Mouse (Mus musculus): ENCODE results near the gene Auts2.

Gene Auts2

DNA sequence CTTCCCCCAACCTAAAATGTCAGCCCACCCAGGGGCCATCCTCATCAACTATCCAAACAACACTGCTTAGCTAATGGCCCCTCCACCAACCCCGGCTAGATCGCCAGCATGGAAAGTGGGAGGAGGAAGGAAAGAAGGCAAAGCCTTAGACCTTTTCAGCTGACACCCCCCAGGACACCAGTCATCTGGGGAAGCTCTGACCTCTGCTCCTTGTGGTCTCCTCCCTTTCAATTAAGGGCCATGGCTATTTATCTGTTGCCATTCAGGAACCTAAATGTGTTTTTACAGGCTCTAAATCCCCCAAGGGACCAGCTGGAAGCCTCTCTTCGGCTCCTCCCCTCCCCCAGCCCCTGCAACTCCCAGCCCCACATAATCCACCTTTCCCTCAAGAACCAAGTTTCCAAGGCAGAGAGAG is 42.3 kb downstream of the Auts2 start:
- no peak for DNase-seq (ENCODE audit: low spot score in 2 of 2)

DNA sequence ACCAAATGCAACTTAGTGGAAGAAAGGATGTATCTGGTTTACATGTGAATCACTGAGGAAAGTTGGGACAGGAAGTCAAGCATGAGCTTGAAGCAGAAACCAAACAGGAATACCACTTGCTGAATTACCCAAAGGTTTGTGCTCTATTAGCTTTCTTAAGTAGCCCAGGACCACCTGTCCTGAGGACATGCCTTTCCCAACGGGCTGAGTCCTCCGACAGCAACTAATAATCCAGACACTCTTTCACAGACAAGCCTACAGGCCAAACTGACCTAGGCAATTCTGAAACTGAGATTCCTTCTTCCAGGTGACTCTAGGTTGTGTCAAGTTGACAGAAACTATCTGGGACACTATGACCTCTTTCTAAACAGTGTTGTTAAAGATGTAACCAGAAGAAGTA is 44.2 kb downstream of the Auts2 start:
- DNase-seq (ENCODE audit: low spot score in 2 of 2): no peak

DNA sequence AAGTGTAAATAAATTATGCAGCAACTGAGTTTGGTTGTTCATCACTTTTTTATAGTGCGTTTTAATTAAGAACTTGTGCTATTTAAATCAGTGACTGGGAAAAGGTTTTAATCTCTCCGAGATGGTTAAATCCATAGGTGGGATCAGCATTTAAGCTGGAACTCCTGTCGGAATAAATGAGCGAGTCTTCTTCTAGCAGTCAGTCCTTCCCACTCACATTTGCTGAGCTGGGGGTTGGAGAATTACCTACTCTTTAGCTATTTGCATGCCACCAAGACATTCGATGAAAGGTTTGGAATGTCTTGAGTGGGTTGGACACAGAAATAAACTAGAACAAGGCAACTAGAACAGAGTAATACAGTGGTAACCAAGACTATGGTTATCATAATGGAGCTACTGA is 45.1 kb downstream of the Auts2 start:
- DNase-seq (ENCODE audit: low spot score in 2 of 2): no peak

DNA sequence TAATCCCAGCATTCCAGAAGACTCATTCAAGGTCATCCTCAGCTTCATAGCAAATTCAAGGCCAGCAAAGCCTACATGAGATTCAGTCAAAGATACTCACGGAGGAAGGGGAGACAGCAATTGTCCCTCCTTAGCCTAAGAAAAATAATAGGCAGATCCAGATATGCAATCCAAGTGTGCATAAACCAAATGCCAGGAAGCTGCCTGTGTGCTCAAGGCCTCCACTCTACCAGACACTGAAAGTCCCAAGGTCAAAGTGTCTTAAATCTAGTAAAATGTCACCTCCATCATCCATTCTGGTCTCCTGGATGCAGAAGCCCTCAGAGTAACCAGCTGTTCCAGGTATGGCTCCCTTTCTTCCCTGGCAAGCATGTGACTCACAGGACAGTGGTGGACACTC is 50.4 kb downstream of the Auts2 start:
- DNase-seq (ENCODE audit: low spot score in 2 of 2): no peak

DNA sequence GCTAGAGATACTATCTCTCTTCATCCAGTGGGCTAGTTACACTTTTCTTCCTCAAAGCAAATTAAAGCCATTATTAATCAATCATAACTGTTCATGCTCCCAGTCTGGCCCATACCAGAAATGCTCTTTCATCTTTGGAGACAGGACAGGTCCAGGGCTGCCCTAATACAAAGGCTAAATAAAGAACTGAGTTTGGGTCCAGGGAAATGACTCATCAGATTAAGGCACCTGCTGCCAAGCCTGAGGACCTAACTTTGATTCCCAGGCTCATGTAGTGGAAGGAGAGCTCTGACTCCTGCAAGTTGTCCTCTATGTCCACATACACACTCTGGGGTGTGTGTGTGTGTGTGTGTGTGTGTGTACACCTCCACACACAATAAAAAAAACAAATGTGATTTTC is 51.1 kb downstream of the Auts2 start:
- no peak for DNase-seq (ENCODE audit: low spot score in 2 of 2)

DNA sequence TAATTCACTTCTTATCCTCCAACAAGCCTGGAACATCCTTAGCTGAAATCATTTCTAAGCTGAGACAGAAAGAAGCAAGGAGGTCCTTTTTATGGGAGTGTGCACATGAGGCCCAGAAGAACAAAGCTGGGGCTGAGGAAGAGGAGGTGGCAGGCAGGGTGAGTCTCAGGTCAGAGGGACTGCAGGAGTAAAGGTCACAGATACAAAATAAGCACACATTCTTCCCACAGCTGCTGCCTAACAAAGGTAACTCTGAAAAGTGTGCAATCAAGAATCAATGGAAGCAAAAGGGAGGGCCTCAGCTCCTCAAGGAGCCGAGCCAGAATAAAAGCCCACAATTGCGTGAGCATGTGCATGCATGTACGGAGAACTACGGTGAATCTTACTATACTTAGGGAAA is 51.6 kb downstream of the Auts2 start:
- DNase-seq (ENCODE audit: low spot score in 2 of 2): no peak

DNA sequence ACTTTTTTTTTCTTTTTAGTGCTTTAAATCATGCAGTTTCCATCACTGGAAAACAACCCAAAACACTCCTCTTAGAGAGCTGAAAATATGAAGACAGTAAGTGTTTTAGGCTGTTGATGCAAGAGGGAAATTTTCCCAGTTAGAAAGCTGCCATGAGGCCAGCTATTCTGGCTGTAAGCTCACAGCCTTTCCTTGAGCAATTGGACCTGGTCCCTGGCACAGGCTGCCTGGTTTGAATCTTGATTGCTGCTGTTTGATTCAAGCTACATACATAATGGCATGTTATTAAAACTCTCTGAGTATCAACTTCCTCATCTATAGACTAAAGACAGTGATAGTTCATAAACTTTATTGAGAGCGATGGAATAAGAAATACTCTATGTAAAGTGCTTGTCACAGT is 52.8 kb downstream of the Auts2 start:
- no peak for DNase-seq (ENCODE audit: low spot score in 2 of 2)

DNA sequence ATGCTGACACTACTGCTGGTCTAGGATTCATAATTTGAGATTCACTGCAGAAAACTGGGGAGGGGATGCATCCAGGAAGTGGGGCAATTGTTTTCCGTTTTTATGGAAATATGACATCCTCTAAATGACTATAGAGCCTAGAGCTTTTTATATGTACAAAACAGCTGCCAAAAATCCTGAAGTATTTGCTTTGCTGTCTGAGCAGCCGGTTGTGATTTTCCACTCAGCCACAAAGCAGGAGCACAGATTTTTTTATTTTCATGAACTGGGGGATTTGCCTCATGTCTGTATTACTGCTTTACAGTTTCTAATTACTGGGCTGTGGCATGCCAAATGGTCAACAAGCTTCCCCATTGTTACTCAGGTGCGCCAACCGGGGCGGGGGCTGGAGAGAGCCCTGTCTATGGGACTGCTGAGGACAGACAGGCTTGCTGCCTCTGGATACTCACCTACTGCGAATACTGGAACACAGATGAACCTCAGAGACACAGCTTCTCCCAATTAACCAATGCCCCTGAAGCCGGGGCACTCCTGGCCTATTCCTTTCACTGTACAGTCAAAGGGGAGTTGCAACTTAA is 53.3 kb downstream of the Auts2 start:
- no peak for DNase-seq (ENCODE audit: low spot score in 2 of 2)

DNA sequence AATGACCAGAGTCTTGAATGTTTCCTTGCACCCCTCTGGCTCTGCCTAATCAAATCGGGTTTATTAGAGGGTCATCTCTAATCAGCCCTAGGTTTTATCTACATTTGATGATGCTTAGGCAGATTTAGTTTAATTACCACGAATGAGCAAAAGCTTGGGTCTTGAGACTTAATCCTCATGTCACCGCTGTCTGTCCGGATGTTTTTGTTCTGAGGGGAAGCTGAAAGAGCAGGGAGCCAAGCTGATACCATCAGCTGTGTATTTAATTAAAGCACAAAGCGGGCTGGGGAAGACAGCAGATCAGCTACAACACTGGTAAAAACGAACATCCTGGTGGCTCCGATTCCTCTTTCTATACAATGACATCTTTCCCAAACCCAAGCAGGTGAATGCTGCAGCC is 56.3 kb downstream of the Auts2 start:
- no peak for DNase-seq (ENCODE audit: low spot score in 2 of 2)

DNA sequence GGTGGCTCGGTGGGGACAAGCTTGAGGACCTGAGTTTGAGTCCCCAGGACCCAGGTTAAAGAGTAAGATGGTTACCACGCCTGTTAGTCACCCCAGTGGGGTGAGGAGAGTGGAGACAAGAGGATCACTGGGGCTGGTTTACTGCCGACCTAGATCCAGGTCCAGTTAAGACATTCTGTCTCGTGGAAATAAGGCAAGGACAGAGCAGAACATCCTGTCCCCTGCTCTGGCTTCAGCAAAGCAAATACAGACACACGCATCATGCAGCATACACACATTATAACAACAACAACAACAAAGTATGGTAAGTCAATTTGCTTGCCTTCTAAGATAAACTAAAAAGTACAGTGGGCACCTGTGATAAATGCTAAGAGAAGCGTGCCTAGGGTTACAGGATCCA is 57.1 kb downstream of the Auts2 start:
- DNase-seq (ENCODE audit: low spot score in 2 of 2): no peak

DNA sequence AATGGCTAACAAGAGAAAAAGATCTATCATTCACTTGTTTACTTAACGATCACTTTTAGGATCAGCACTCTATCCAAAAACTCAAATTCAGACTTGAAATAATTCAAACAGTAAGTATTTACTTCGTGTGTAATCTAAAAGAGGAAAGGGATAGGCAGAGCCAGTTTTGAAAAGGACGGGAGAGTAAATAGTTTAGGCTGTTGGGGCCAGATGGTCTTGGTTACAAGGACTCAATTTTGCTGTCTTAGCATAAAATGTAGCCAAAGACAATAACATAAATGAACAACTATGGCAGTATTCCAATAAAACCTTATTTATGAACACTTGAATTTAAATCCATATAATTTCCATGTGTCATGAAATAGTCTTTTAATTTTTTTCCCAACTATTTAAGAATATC is 57.7 kb downstream of the Auts2 start:
- no peak for DNase-seq (ENCODE audit: low spot score in 2 of 2)

DNA sequence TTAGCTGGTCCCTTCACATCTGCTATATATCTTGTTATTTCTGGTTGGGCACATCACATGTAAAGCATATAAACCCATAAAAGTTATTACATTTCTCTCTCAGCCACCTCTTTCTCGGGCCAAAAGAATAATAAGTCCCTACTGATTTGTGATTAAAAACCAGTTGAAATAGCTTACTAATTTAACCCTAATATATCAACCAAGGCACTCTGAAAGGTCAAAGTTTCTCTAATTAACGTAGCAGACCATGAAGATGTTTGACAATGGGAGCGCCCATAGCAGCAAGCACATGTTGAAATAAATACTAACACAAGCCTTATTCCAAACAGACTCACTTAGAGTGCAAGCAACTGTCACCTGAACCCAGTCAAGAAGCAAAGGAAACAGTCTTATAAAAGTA is 61.7 kb downstream of the Auts2 start:
- DNase-seq (ENCODE audit: low spot score in 2 of 2): no peak

DNA sequence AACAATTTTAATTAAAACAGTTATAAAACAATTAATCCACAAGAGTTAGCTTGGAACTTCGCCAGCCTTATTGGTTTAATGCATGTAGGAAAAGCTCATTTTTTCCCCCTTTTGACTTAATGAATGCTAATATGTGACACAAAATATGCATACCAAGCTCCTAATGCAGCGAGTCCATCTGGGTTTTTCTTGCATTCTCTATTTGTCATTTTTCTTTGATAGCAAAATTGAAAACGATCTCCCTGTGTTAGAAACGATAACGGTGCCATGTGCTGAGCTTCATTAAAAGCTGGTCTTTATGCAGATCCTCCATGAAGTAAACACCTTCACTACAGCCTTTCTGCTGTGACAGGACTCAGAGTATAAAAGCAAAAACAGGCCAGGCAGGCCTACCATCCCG is 62.7 kb downstream of the Auts2 start:
- DNase-seq (ENCODE audit: low spot score in 2 of 2): no peak

DNA sequence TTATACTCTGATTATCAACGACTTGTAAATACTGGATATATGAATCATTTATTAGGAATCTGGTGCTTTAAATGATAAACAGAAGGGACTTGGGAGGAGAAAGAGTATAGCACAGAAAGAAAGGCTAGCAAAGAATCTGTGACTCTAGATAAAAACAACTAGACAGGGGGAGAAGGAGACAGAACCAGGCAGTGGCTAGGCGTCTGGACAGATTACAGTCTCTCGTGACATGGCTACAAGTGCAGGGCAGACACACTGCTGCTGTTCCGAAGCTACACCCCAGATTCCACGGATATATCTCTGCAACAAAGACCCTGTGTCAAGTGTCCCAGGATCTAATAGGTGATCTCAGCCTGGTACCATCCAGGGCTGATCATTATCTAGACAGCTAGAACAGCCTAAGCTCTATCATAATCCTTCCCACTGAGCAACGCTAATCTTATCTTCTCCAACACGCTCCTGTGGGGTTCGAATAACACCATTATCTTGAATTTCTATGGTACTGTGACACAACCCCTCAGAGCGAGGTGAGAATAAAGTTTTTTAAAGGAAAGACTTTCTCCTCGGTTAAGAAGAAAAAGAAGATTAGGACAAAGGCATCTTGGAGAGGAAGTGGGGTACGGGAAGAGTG is 63.8 kb downstream of the Auts2 start:
- no peak for DNase-seq (ENCODE audit: low spot score in 2 of 2)

DNA sequence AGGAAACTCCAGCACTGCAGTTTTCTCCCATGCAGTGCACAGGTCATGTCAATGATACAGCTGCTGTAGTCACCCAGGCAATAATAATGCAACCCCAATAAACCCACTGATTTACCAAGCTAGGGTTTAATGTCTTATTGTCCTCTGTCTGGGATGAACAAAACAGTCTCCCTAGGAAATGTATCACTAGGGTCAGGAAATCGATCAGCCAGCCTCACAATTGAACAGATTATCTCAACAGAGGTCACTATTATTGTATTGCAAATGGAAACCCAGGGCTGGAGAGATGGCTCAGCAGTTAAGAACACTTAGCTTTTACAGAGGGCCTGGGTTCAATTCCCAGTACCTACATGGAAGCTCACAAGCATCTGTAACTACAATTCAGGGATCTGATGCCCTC is 65.6 kb downstream of the Auts2 start:
- DNase-seq (ENCODE audit: low spot score in 2 of 2): no peak

DNA sequence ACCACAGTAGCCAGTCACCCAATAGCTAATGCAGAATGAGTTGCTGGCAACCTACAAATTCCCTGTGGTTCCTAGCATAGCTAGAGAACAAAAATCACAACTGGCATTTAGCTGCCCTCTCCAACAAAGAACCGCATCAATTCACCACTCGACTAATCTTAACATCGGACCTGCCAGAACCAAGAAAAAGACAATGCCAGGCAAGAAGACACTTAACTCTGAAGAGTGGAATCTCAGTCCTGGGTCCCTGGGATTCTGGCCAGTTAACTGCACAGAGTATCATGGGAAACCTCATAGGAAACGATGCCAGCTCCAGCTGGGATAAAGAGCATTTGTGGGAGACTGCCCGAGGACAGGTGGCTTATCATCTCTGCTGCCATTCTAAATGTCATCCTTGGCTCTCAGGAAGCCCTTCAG is 70.2 kb downstream of the Auts2 start:
- no peak for DNase-seq (ENCODE audit: low spot score in 2 of 2)

DNA sequence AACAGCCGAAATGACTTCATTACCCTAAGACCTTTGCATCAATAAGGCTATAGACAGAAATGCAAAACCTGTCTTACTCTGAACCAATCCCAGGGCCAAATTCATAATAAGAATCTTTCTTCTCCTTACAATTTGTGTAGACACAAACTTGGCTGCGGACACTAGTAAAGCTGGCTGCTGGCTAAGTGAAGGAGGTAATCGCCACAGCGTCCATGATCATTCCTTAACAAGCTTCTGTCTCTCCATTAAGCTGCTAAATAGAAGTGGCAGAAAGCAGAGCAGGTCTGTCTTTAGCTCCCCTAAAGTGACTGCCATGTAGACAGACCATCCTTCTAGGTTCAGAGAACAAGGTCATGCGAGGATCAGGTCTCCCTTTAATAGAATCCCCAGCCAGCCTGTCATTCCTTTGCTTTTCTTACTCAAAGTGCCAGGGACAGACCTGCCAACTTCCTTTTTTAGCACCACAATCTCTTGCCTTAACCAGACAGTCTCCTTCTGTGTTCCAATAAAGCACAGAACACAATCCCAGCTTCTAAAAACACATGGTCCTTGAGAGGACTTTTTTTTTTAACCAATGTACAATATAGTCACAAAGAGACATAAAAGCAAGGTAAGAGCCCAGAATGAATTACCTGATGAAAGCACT is 70.8 kb downstream of the Auts2 start:
- no peak for DNase-seq (ENCODE audit: low spot score in 2 of 2)

DNA sequence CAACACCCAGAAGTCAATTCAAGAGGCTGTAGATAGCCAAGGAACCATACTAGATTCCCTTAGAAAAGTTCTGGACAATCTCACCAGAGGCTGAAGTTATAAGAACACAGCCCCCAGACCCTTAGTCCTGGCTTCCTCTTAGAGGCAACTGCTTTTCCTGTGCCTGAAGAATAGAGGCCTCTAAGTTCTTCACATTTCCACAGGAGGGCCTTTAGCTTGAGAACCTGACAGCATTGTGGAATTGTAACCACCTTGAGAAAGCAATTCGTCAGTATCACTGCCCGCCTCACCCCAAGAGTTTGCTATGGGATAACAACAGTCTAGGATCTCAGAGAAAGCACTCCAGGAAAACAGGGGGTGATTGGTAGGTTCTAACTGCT is 75.8 kb downstream of the Auts2 start:
- DNase-seq (ENCODE audit: low spot score in 2 of 2): no peak

DNA sequence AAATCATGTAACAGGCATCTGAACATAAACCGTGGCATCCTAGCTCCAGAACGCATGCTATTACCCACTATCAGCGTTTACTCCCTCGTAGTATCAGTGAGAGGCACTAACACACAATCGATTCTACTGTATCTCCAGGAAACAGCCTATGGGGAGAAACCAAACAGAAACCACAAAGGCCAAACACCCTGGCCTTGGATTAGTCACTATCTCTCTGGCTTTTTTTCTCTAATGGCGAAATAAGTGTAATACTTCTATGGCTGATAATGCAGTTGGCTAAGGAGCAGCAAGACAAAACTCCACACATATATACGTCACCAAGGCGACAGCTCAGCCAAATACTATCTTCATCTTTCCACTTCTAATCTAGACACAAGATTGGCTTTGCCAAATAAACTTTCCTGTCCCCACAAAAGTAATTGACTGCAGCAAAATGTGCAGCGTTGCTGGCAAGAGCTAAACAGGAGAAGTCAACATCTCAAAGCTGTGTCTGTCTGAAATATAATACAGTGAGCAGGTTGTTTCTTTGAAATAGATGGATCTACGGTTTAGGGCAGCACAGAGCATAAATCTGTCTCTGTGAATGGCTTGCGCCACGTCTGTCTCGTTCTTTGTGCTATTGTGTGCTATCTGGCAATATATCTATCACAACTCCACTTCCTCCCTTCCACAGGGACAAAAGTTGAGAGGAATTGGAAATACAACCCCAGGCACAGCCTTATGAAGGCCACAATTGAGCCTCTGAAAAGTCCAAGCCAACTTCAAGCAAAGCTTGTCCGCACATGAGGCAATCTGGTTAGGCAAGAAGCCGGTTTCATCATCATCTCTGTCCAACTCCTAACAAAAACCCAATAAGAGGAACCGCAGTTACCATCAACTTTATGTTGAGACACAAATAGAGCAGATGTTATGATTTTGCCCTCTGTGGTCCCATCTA is 76.4 kb downstream of the Auts2 start:
- no peak for DNase-seq (ENCODE audit: low spot score in 2 of 2)

DNA sequence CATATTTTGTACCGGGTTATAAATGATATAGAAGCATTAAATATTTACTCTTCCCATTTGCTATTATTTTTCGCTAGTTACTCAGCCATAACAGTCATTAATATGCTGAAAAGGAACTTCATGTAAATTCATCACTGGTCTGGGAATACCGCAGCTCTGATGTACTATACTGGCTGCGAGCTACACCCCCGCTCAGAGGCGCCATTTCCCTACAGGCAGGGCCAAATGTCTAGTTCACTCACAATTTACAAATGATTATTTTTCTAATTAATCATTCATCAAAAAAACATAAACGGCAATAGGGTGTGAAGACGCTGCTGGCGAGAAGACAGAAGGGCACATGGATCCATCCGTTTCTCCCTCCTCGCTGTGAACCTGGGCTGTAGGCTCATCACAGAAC is 80.6 kb downstream of the Auts2 start:
- DNase-seq (ENCODE audit: low spot score in 2 of 2): no peak

DNA sequence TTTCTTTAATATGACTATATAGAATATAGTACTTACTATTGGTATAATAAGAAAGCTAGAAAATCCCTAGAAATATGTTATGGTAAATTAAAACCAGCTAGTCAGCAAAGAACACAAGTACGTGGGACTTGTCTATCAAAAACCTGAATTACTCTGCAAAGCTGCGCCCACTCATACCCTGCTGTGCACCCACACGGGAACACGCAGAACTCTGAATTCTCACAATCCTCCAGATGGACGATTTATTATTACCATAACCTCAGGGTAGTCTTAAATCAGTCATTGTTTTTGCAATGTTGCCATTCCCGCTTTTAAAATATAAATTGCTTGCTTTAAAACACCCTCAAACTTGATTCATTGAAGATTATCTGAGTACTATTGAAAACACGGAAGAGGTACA is 84.6 kb downstream of the Auts2 start:
- DNase-seq (ENCODE audit: low spot score in 2 of 2): peak in 1 of 2 experiments; percentile 23

DNA sequence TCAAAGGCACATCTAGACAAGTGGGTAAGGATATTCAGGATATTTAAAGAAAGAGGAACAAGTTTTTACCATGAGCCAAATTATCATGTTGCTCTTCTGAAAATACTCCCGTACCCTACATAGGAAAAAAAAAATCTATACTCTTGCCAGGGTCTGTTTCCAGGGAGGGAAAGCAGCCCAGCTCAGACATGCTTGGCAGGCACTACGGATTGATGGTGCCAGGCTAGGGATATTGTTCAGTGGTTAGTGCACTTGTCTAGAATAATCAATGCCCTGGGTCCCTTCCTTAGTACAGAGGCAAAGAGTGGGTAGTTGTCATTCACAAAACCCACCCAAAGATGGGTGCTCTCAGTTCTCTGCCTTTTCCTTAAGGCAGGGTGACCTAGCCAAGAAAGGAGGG is 90.8 kb downstream of the Auts2 start:
- no peak for DNase-seq (ENCODE audit: low spot score in 2 of 2)

DNA sequence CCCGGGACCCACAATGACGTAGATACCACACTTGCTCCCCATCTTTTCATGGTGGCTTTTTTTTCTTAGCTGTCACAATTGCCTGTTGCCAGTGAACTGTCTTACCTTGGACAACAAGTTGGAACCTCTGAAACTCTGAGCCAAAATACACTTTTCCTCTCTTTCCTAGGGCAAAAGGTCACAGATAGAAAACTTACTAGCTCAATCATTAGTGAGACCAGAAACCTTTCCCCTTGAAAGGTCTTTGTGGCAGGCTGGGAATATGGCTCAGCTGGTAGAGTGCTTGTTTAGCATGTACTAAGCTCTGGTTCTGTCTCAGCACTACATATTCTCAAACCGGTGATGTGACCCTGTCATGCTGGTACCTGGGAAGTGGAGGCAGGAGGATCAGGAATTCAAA is 93.1 kb downstream of the Auts2 start:
- DNase-seq (ENCODE audit: low spot score in 2 of 2): no peak

All from frontal cortex, postnatal 14 days (tissue).